In the genomic region with DNA sequence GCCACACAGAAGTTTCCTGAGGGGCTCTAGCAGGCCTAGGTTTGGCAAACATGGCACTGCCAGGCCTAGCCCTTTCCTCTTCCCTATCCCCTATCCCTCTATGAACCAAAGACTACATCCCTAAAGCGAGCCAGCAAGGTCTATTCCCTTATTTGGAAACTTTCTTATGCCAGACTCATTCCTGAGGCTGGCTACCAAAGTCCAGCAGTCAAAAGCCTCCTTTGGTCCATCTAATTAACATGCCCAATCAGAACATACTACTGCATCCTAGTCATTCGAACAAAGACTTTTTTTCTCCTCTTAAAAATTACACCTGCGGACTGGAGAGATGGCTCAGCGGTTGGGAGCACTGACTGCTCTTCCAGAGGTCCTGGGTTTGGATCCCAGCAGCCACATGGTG, we compare ENCODE assay signal across 15 mouse cellular contexts.
DNase-seq lines count a peak whose midpoint lies in the region.
"Had no signal": no experiment of that assay in that cellular context is flagged by ENCODE, and none has a peak within 500 bp of the region (broad histone marks: within the 10 kb centered on the region; RNA-seq: fewer than 3 reads in every experiment).

No protein-coding gene starts in this region.

- peak; percentile 32 for DNase-seq in kidney, adult 11 months
- no peak for DNase-seq in kidney, postnatal 4 days
- peak; percentile 30 to 47 for DNase-seq in kidney, adult 8-10 months
- no peak for DNase-seq in kidney, postnatal 14 days
- DNase-seq in kidney, postnatal 36 days, result peak; percentile 19 to 47
- no peak for DNase-seq in kidney, postnatal 10 days
- DNase-seq: adrenal gland, adult 8-10 months; adrenal gland, postnatal 14 days; adrenal gland, postnatal 36 days; B cell, adult 2 months; cerebellum, adult 11-12 months; cerebellum, adult 2 months; cerebellum, adult 9-10 months; cerebellum, postnatal 10 days; cerebellum, postnatal 25 days had no signal

Comparison
In these comparisons a context has a peak if more than half of its experiments do, and no peak if none do; other contexts are left out.
1. DNase-seq: peak in kidney, adult 11 months (single experiment), kidney, adult 8-10 months (2 of 2) and kidney, postnatal 36 days (2 of 2); none in kidney, postnatal 4 days (0 of 2), kidney, postnatal 14 days (single experiment) and kidney, postnatal 10 days (single experiment).